Comparison of ENCODE assay signal across 14 mouse cellular contexts in the genomic region with DNA sequence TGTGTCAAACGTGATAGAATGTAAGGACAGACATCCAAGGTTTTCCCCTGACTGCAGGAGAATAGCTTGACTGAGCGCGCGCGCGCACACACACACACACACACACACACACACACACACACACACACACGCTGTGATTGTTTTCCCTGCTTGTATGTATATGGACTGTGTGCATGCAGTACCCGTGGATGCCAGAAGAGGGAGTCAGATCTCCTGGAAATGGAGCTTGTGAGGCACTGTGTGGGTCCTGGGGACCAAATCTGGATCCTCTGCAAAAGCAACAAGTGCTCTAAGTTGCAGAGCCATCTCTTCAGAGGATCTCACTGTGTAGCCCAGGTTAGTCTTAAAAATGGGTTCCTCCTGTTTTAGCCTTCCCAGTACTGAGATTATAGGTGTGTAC. TPM values are rescaled to one million over a fixed set of nuclear protein-coding genes. Genes with fewer than 3 reads are reported as not detected.
DNase-seq lines count a peak whose midpoint lies in the region; ATAC-seq and TF ChIP-seq lines count a peak whose summit lies in the region.
"Had no signal": no experiment of that assay in that cellular context is flagged by ENCODE, and none has a peak within 500 bp of the region (broad histone marks: within the 10 kb centered on the region; RNA-seq: fewer than 3 reads in every experiment).

No protein-coding gene starts in this region.

- peaks cover 7% of the 10 kb centered on the region; the same call in 1 of the 2 replicates for H3K9me3 ChIP-seq in E14TG2a.4 (ENCODE audit: low read length)
- H3K9me3 ChIP-seq in limb, embryonic 10.5 days (replicated peaks), result no peaks in the 10 kb centered on the region
- H3K9me3 ChIP-seq: hindbrain, embryonic 12.5 days; limb, embryonic 13.5 days had no signal

- H3K4me3 ChIP-seq in kidney, adult 2 months (ENCODE audit: insufficient read depth, low read depth, low read length), result no peak overlapping the region
- H3K4me3 ChIP-seq in E14TG2a.4 (replicated peaks; ENCODE audit: low read length), result no peak overlapping the region
- no peak overlapping the region for H3K4me3 ChIP-seq in cortical plate, adult 2 months (ENCODE audit: insufficient read depth, low read length)
- no peak overlapping the region for H3K4me3 ChIP-seq in limb, embryonic 10.5 days
- H3K4me3 ChIP-seq: hindbrain, embryonic 12.5 days; limb, embryonic 13.5 days had no signal

- no peak for TF ChIP-seq POLR2A in kidney, adult 2 months (IDR thresholded peaks at IDR 0.05; ENCODE audit: low read depth, low read length)
- TF ChIP-seq POLR2A in cortical plate, adult 2 months (IDR thresholded peaks at IDR 0.05; ENCODE audit: extremely low read depth, insufficient read depth, low read length), result no peak

- ATAC-seq in granulocyte monocyte progenitor cell, adult 5-6 weeks (replicated peaks; ENCODE audit: poor library complexity, severe bottlenecking), result no peak
- ATAC-seq in erythroid progenitor cell, adult 5-6 weeks (replicated peaks; ENCODE audit: low FRiP score, poor library complexity, severe bottlenecking), result no peak
- ATAC-seq: forebrain, embryonic 16.5 days had no signal

- no peak overlapping the region for H3K27ac ChIP-seq in kidney, adult 2 months (ENCODE audit: insufficient read depth, low read depth, low read length)
- H3K27ac ChIP-seq in cortical plate, adult 2 months (ENCODE audit: insufficient read depth, low read length), result no peak overlapping the region
- H3K27ac ChIP-seq in limb, embryonic 10.5 days, result no peak overlapping the region
- H3K27ac ChIP-seq: hindbrain, embryonic 12.5 days; limb, embryonic 13.5 days had no signal

- H3K4me1 ChIP-seq in kidney, adult 2 months (ENCODE audit: control insufficient read depth, insufficient read depth, low read length), result no peaks in the 10 kb centered on the region
- no peaks in the 10 kb centered on the region for H3K4me1 ChIP-seq in E14TG2a.4 (replicated peaks; ENCODE audit: low read depth, low read length)
- H3K4me1 ChIP-seq in cortical plate, adult 2 months (ENCODE audit: control insufficient read depth, insufficient read depth, low read length), result no peaks in the 10 kb centered on the region
- peaks cover 4% of the 10 kb centered on the region; the same call in 1 of the 2 replicates for H3K4me1 ChIP-seq in limb, embryonic 10.5 days
- H3K4me1 ChIP-seq: hindbrain, embryonic 12.5 days; limb, embryonic 13.5 days had no signal

- no peaks in the 10 kb centered on the region for H3K36me3 ChIP-seq in kidney, adult 2 months (ENCODE audit: control insufficient read depth, insufficient read depth, low read length)
- H3K36me3 ChIP-seq in E14TG2a.4 (ENCODE audit: insufficient read depth, low read length), result no peaks in the 10 kb centered on the region
- no peaks in the 10 kb centered on the region for H3K36me3 ChIP-seq in limb, embryonic 10.5 days
- H3K36me3 ChIP-seq: hindbrain, embryonic 12.5 days; limb, embryonic 13.5 days had no signal

- DNase-seq in kidney, adult 2 months, result no peak
- DNase-seq in kidney, adult 9 months, result no peak
- peak; percentile 21 for DNase-seq in 416B (ENCODE audit: low read depth)
- no peak for DNase-seq in limb, embryonic 10.5 days (ENCODE audit: low spot score)
- DNase-seq: cerebellum, postnatal 25 days; heart, adult 18-20 months; thymus, postnatal 14 days had no signal

- TF ChIP-seq CTCF in kidney, adult 2 months (conservative IDR thresholded peaks at IDR 0.05; ENCODE audit: insufficient read depth, insufficient read length, low read depth, low read length), result peak; percentile 36; the same call in 1 of the 2 replicates
- peak; percentile 64 for TF ChIP-seq CTCF in E14TG2a.4 (conservative IDR thresholded peaks at IDR 0.05; ENCODE audit: low read length)
- peak; percentile 18; the same call in 1 of the 2 replicates for TF ChIP-seq CTCF in cortical plate, adult 2 months (IDR thresholded peaks at IDR 0.05; ENCODE audit: extremely low read depth, insufficient read depth, low read length)

- no peaks in the 10 kb centered on the region for H3K27me3 ChIP-seq in kidney, adult 2 months (replicated peaks; ENCODE audit: control insufficient read depth, insufficient read depth, low read length)
- peaks cover 42% of the 10 kb centered on the region for H3K27me3 ChIP-seq in E14TG2a.4 (ENCODE audit: insufficient read depth, low read length)
- no peaks in the 10 kb centered on the region for H3K27me3 ChIP-seq in limb, embryonic 10.5 days (ENCODE audit: low read depth, poor library complexity, severe bottlenecking)
- H3K27me3 ChIP-seq: hindbrain, embryonic 12.5 days; limb, embryonic 13.5 days had no signal

- 93% methylated on average over 8 of the region's 8 CpGs for WGBS in kidney, adult 2 months
- WGBS in limb, embryonic 10.5 days, result 85% methylated on average over 8 of the region's 8 CpGs

RNA-seq across cellular contexts. Expression of a gene that starts 44.1 kb away (rescaled TPM):
- polyA plus RNA-seq in kidney, adult 2 months (2012; rRNA removed), result 19.7 and 22.6 TPM in 2 replicates
- polyA plus RNA-seq in cortical plate, adult 2 months (2012; rRNA removed), result 56.7 and 57.3 TPM in 2 replicates
- polyA plus RNA-seq in limb, embryonic 10.5 days (2016; fragmentation: Nextera tagmentation; extraction: Ambion mirVana), result 7.8 and 9.4 TPM in 2 replicates
- total RNA-seq in granulocyte monocyte progenitor cell, adult 5-6 weeks (2014; fragmentation: Nextera tagmentation), result not detected in 2 replicates
- not detected in 2 replicates for total RNA-seq in granulocyte monocyte progenitor cell, adult 5-6 weeks (2017)
- total RNA-seq in erythroid progenitor cell, adult 5-6 weeks (2015; ENCODE audit: low replicate concordance), result not detected in 2 replicates
- total RNA-seq in erythroid progenitor cell, adult 5-6 weeks (2017; ENCODE audit: low replicate concordance), result not detected in 2 replicates

RNA-seq across cellular contexts. Expression of a gene that starts 58.9 kb away (rescaled TPM):
- 4.2 and 5.3 TPM in 2 replicates for polyA plus RNA-seq in kidney, adult 2 months (2012; rRNA removed)
- 21.7 and 24.1 TPM in 2 replicates for polyA plus RNA-seq in cortical plate, adult 2 months (2012; rRNA removed)
- polyA plus RNA-seq in limb, embryonic 10.5 days (2016; fragmentation: Nextera tagmentation; extraction: Ambion mirVana), result 15.9 and 17.8 TPM in 2 replicates
- 20.4 and 29.5 TPM in 2 replicates for total RNA-seq in granulocyte monocyte progenitor cell, adult 5-6 weeks (2014; fragmentation: Nextera tagmentation)
- total RNA-seq in granulocyte monocyte progenitor cell, adult 5-6 weeks (2017), result 15.4 and 17.4 TPM in 2 replicates
- 1.1 and 2.9 TPM in 2 replicates for total RNA-seq in erythroid progenitor cell, adult 5-6 weeks (2015; ENCODE audit: low replicate concordance)
- total RNA-seq in erythroid progenitor cell, adult 5-6 weeks (2017; ENCODE audit: low replicate concordance), result 2.4 and 3.0 TPM in 2 replicates
